Mouse (Mus musculus) limb, embryonic 13.5 days (tissue): ENCODE data around the gene Gm9117. TPM values are rescaled to one million over a fixed set of nuclear protein-coding genes. Genes with fewer than 3 reads are reported as not detected.
"Not testable (repeated sequence)": the region's sequence is repeated elsewhere in the genome, so short reads cannot be mapped to it uniquely, and the experiment has no call there.

Experiments used
- ATAC-seq: fragments of 200-750 bp; cut with Nextera tagmentation; 2 replicates; pipeline ENCODE4 v1.8.0; 2017; ENCODE audit warnings: low read depth, moderate number of reproducible peaks, moderate TSS enrichment; ENCODE audit not compliant: low FRiP score
- H3K27ac ChIP-seq: fragments of 300-500 bp; sonication (generic); 2 replicates; pipeline ENCODE4 v1.5.1; 2015; ENCODE audit warnings: inconsistent platforms, mild to moderate bottlenecking, moderate library complexity
- H3K27me3 ChIP-seq: fragments of 300-500 bp; sonication (generic); 2 replicates; pipeline ENCODE4 v1.6.1; 2015; ENCODE audit warnings: mild to moderate bottlenecking, inconsistent platforms
- H3K36me3 ChIP-seq: fragments of 300-500 bp; sonication (generic); 2 replicates; pipeline ENCODE4 v1.6.1; 2015; ENCODE audit warnings: inconsistent platforms, mild to moderate bottlenecking, moderate library complexity
- H3K4me1 ChIP-seq: fragments of 300-500 bp; sonication (generic); 2 replicates; pipeline ENCODE4 v1.6.1; 2015; ENCODE audit warnings: inconsistent platforms
- H3K4me2 ChIP-seq: fragments of 300-500 bp; sonication (generic); replicated peaks from 2 replicates; pipeline ENCODE4 v1.6.1; 2015; ENCODE audit warnings: inconsistent platforms, mild to moderate bottlenecking, moderate library complexity
- H3K4me3 ChIP-seq: fragments of 300-500 bp; sonication (generic); 2 replicates; pipeline ENCODE4 v1.5.1; 2015; ENCODE audit warnings: moderate library complexity, mild to moderate bottlenecking, inconsistent platforms
- H3K9ac ChIP-seq: fragments of 300-500 bp; sonication (generic); 2 replicates; pipeline ENCODE4 v1.6.1; 2015; ENCODE audit warnings: mild to moderate bottlenecking, inconsistent platforms
- H3K9me3 ChIP-seq: fragments of 300-500 bp; sonication (generic); 2 replicates; pipeline ENCODE4 v1.6.1; 2016; ENCODE audit warnings: inconsistent platforms
- WGBS: fragments of 180-500 bp; shearing (Covaris S2); methylation state at CpG from one replicate; pipeline ENCODE4 v1.1.7; 2015; 5-methylcytosine and 5-hydroxymethylcytosine counted together
- polyA plus RNA-seq: library from polyadenylated mRNA; unstranded; fragments of >200 nt; fragmentation: Nextera tagmentation; extraction: Ambion mirVana; gene quantifications from 2 replicates; pipeline ENCODE4 v1.2.1, GENCODE M21; 2015

The Gm9117 gene
- not detected in 2 replicates for polyA plus RNA-seq

DNA sequence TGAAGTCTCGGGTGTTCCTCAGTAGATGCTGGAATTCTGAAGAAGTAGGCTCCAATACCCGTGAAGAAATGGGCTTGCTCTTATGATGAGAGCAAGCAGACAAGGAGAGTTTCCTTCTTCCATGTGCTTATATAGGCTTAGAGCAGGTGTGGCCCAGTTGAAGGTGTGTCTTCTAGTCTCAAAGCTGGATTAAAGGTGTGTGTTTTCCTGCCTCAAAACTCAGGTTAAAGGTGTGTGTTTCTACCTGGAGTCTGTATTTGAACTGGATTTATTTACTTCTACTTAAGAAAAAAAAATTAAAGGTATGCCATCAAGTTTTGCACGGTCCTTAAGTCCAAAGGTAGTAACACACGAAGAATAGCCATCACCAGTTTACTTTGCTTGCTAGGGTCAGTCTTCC is at the start of gene Gm9117:
Gm9117 (minus strand) TSS at position 101 of the 400 bp plus-strand sequence.
- H3K27ac ChIP-seq, H3K4me2 ChIP-seq, H3K27me3 ChIP-seq, H3K9ac ChIP-seq, H3K4me1 ChIP-seq, H3K36me3 ChIP-seq, ATAC-seq, H3K4me3 ChIP-seq, H3K9me3 ChIP-seq: not testable (repeated sequence)
- 72% methylated on average over 4 of the region's 4 CpGs for WGBS

DNA sequence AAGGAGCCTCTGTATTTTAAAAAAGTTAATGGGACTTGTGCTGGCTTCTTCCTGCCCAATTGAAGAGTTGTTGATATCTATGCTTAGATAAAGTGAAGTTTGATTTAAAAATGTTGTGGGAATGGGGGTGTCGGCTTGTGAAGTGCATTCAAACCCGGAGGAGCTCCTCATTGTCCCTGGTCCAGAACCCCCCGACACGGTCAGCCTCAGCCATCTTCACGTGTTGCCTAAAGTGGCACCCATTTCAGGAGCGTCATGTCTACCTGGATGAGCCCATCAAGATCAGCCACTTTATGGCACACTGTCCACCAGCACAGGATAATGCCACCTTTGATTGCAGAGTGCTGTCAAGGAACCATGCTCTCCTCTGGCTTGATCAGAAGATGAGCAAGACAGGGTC is 25.6 kb upstream of the Gm9117 start:
- WGBS = 89% methylated on average over 6 of the region's 6 CpGs
- H3K9me3 ChIP-seq, H3K27ac ChIP-seq: not testable (repeated sequence)

DNA sequence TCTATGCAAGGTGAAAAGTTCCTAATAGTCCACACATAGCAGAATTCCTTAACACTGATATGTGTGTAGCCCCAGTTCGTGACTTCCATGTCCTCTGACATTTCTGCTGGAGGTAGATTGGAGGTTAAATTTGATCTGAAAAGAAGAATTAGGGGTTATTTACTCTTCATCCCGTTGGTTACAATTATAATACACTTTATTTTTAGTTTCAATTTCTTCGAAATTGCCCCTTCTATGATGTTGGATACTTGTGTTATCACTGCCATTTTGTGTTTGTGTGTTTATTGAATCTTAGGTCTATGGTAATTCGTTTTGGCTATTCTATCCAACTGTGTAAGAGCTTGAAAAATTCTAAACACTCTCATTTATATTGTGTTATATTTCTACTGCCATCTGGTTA is 17.9 kb upstream of the Gm9117 start, which contains the start of gene Tdpoz5:
Tdpoz5 (minus strand) TSS at position 101 of the 400 bp plus-strand sequence.
- not testable (repeated sequence) for H3K4me1 ChIP-seq, H3K27ac ChIP-seq, H3K36me3 ChIP-seq, H3K9ac ChIP-seq, H3K27me3 ChIP-seq, H3K4me3 ChIP-seq, ATAC-seq, H3K4me2 ChIP-seq, H3K9me3 ChIP-seq
- 76% methylated on average over 3 of the region's 4 CpGs for WGBS

More for the DNA sequence above, 25.6 kb upstream of the Gm9117 start:
- H3K36me3 ChIP-seq, H3K27me3 ChIP-seq, H3K4me3 ChIP-seq, ATAC-seq, H3K4me2 ChIP-seq, H3K4me1 ChIP-seq, H3K9ac ChIP-seq: not testable (repeated sequence)

DNA sequence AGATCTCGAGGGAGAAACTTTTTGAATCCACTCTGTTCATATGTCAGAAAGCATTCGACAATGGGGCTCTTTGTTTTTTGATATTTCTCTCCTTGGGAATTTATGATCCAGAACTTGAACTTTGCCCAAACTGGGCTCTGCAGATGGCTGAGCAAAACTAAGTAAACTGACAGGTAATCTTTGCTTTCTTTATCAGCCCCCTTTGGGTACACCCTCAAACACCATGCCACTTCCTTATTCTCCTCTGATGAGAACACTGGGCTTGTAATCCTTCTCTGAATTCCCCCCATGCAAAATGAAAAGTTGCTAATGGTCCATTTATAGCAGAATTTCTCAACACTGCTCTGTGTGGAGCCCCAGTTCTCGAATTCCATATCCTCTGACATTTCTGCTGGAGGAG is 5.0 kb downstream of the Gm9117 start:
- 50% methylated on average over 1 of the region's 3 CpGs for WGBS

More for the DNA sequence above, 5.0 kb downstream of the Gm9117 start:
- H3K4me2 ChIP-seq, H3K36me3 ChIP-seq, ATAC-seq, H3K9me3 ChIP-seq, H3K4me1 ChIP-seq, H3K9ac ChIP-seq, H3K27me3 ChIP-seq, H3K4me3 ChIP-seq, H3K27ac ChIP-seq: not testable (repeated sequence)

Other genes starting within 250 kb of the Gm9117 start
- gene Gm5773, start 170.5 kb downstream of the Gm9117 start, polyA plus RNA-seq = not detected in 2 replicates
- gene Tdpoz4, start 147.1 kb downstream of the Gm9117 start, polyA plus RNA-seq = not detected in 2 replicates
- not detected in 2 replicates for gene Tdpoz3, start 117.5 kb downstream of the Gm9117 start, polyA plus RNA-seq
- gene Tdpoz5, start 17.8 kb upstream of the Gm9117 start, polyA plus RNA-seq = not detected in 2 replicates
- gene Gm9125, start 111.3 kb upstream of the Gm9117 start, polyA plus RNA-seq = not detected in 2 replicates
- gene Gm10697, start 129.1 kb upstream of the Gm9117 start, polyA plus RNA-seq = not detected in 2 replicates
- not detected in 2 replicates for gene Gm10696, start 234.7 kb upstream of the Gm9117 start, polyA plus RNA-seq